Mouse (Mus musculus) cerebellum, adult (tissue): ENCODE data around the gene Fam184b.
A peak's percentile ranks its signal among the peaks of the same experiment; 100 is the strongest.

Source experiments
- ATAC-seq: cut with Nextera tagmentation; 2 replicates; pipeline ENCODE4 v1.9.2; 2017; ENCODE audit warnings: mild to moderate bottlenecking, moderate library complexity, mixed read lengths; ENCODE audit not compliant: insufficient number of reproducible peaks, low FRiP score, low TSS enrichment

Gene Fam184b

GRCm38 (mm10) chr5:45599056-45599455 lies 40.4 kb downstream of the Fam184b start:
- no peak for ATAC-seq

- no peak for ATAC-seq
These were observed 43.9 kb downstream of the Fam184b start for GRCm38 (mm10) chr5:45595363-45596039.

GRCm38 (mm10) chr5:45593276-45593675 lies 46.1 kb downstream of the Fam184b start:
- no peak for ATAC-seq

- ATAC-seq = no peak
These were observed 49.3 kb downstream of the Fam184b start for GRCm38 (mm10) chr5:45590094-45590493.

GRCm38 (mm10) chr5:45584601-45585000 lies 54.8 kb downstream of the Fam184b start:
- ATAC-seq = peak; percentile 84

GRCm38 (mm10) chr5:45580279-45580678 lies 59.1 kb downstream of the Fam184b start:
- ATAC-seq = no peak

- no peak for ATAC-seq
These were observed 62.0 kb downstream of the Fam184b start for GRCm38 (mm10) chr5:45577376-45577775.

GRCm38 (mm10) chr5:45576716-45577115 lies 62.7 kb downstream of the Fam184b start:
- no peak for ATAC-seq

- ATAC-seq = no peak
These were observed 66.6 kb downstream of the Fam184b start for GRCm38 (mm10) chr5:45572816-45573215.

- ATAC-seq = no peak
These were observed 73.6 kb downstream of the Fam184b start for GRCm38 (mm10) chr5:45565829-45566228.

- ATAC-seq = no peak
These were observed 75.4 kb downstream of the Fam184b start for GRCm38 (mm10) chr5:45564054-45564453.

- no peak for ATAC-seq
These were observed 89.8 kb downstream of the Fam184b start for GRCm38 (mm10) chr5:45549586-45549985.

GRCm38 (mm10) chr5:45543374-45543773 lies 96.0 kb downstream of the Fam184b start:
- ATAC-seq = peak; percentile 54; the same call in 1 of the 2 replicates

- ATAC-seq = 0 out of 2 replicates have a peak, but pooled peaks have one; percentile 1
These were observed 99.9 kb downstream of the Fam184b start for GRCm38 (mm10) chr5:45539502-45539901.

GRCm38 (mm10) chr5:45535177-45535576 lies 104.2 kb downstream of the Fam184b start:
- ATAC-seq = no peak

GRCm38 (mm10) chr5:45534319-45535098 lies 104.9 kb downstream of the Fam184b start:
- peak; percentile 69 for ATAC-seq

GRCm38 (mm10) chr5:45529696-45530095 lies 109.7 kb downstream of the Fam184b start:
- no peak for ATAC-seq

- ATAC-seq = no peak
These were observed 113.1 kb downstream of the Fam184b start for GRCm38 (mm10) chr5:45526338-45526737.

GRCm38 (mm10) chr5:45525101-45525500 lies 114.3 kb downstream of the Fam184b start:
- no peak for ATAC-seq

GRCm38 (mm10) chr5:45521601-45522000 lies 117.8 kb downstream of the Fam184b start:
- no peak for ATAC-seq

GRCm38 (mm10) chr5:45520809-45521110 lies 118.7 kb downstream of the Fam184b start:
- no peak; the same call in none of the 2 replicates for ATAC-seq
